Comparison of ENCODE assay signal across 27 mouse cellular contexts in the genomic region with DNA sequence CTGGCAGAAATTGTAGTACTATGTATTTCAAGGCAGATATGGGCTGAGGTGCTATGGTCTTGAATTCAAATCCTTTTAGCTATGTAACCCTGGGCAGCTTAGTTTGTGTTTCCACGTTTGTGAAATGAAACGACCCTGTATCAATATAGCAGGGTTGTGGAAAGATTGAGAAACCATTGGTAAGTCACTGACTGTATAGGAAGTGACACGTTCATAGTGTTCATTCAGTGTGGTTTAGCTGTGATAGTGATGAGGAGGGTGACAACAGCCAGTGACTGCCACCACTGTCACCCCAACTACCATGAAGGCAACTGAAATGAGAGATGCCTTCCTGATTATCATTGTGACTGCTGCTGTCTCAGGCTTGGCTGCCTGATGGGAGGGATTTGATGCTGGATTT.
"Had no signal": no experiment of that assay in that cellular context is flagged by ENCODE, and none has a peak within 500 bp of the region (broad histone marks: within the 10 kb centered on the region; RNA-seq: fewer than 3 reads in every experiment).

No protein-coding gene starts in this region.

- H3K4me1 ChIP-seq: hindbrain, embryonic 13.5 days; hindbrain, embryonic 15.5 days; intestine, embryonic 15.5 days; limb, embryonic 10.5 days; liver, embryonic 13.5 days had no signal

- H3K4me3 ChIP-seq: gastrocnemius, adult 2 months; heart, embryonic 10.5 days; heart, embryonic 13.5 days; heart, embryonic 15.5 days; hindbrain, embryonic 13.5 days; hindbrain, embryonic 15.5 days; intestine, embryonic 15.5 days; kidney, embryonic 15.5 days; left cerebral cortex, adult 2 months; limb, embryonic 10.5 days; limb, embryonic 12.5 days; liver, embryonic 13.5 days had no signal

- H3K27ac ChIP-seq: gastrocnemius, adult 2 months; heart, embryonic 10.5 days; heart, embryonic 13.5 days; heart, embryonic 15.5 days; hindbrain, embryonic 13.5 days; hindbrain, embryonic 15.5 days; hindbrain, postnatal 0 days; intestine, embryonic 15.5 days; kidney, embryonic 15.5 days; kidney, postnatal 0 days; left cerebral cortex, adult 2 months; limb, embryonic 10.5 days; limb, embryonic 12.5 days; liver, embryonic 13.5 days had no signal

- ATAC-seq: hindbrain, postnatal 0 days; intestine, embryonic 15.5 days; intestine, postnatal 0 days had no signal

- H3K36me3 ChIP-seq: heart, embryonic 15.5 days; hindbrain, embryonic 13.5 days; hindbrain, embryonic 15.5 days; intestine, embryonic 15.5 days had no signal

- H3K9me3 ChIP-seq: heart, embryonic 10.5 days; heart, embryonic 13.5 days; heart, embryonic 15.5 days; hindbrain, embryonic 13.5 days; hindbrain, embryonic 15.5 days; intestine, embryonic 15.5 days; kidney, embryonic 15.5 days; limb, embryonic 10.5 days; limb, embryonic 12.5 days; liver, embryonic 13.5 days had no signal

- H3K9ac ChIP-seq: heart, embryonic 13.5 days; heart, embryonic 15.5 days; hindbrain, embryonic 13.5 days; hindbrain, embryonic 15.5 days; intestine, embryonic 15.5 days; kidney, embryonic 15.5 days; limb, embryonic 12.5 days; liver, embryonic 13.5 days had no signal

- DNase-seq: gastrocnemius, adult 2 months; gastrocnemius, postnatal 10 days; gastrocnemius, postnatal 25 days; heart, adult 18-20 months; heart, postnatal 14 days; heart, postnatal 36 days; kidney, adult 2 months; kidney, adult 9 months; kidney, postnatal 14 days; kidney, postnatal 36 days; layer of hippocampus, adult 9-11 months; layer of hippocampus, postnatal 36 days; liver; liver, embryonic 13.5 days had no signal

- H3K27me3 ChIP-seq: heart, embryonic 13.5 days; heart, embryonic 15.5 days; intestine, embryonic 15.5 days; liver, embryonic 13.5 days had no signal
